Mouse (Mus musculus) monocyte, adult 2 months (primary cell): ENCODE results near the gene Slc17a7.

Source experiments
- DNase-seq, 2 experiments: peaks; one replicate each; pipeline ENCODE4 v3.0.0; 2022; ENCODE audit warnings: low spot score in 2 of 2, low read depth in 1 of 2

Gene Slc17a7

DNA sequence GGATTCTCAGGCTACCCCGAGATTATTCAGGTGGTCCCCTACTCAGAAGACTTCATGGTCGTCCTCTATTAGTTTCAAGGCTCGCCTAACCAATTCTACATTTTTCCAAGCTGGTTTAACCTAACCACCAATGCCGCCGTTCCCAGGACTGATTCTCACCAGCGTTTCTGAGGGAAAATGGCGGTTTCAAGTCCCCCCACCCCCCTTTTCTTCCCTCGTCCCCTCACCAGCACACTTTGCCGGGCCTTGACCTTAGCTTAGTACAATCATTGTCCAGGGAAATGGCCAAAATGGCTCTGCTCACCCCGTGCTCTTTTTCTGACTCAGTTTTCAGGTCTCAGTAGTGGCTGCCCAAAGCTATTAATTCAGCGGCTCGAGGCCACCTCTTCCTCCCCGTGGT lies 11.6 kb downstream of the Slc17a7 start:
- DNase-seq = no peak

GRCm38 (mm10) chr7:45175929-45176328 lies 12.2 kb downstream of the Slc17a7 start:
- no peak for DNase-seq

GRCm38 (mm10) chr7:45176356-45176755 lies 12.6 kb downstream of the Slc17a7 start:
- no peak for DNase-seq

DNA sequence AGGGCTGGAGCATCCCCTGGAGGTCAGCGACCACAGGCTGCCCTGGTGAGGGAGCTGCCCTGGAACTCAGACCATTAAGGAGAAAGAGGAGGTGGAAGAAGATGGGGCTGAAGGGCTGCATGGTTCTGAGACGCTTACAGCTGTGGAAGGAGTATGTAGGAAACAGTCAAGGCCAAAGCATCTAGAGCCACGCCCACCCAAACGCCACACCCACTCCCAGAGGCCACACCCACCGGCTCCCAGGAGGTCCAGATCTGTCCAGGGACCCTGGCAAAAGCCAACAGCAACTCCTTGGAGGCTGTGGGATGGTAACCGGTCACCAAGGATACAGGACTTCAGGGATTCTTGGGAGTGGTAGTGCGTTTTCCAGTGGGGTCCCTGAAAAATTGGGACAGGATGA lies 14.8 kb downstream of the Slc17a7 start:
- DNase-seq = no peak

DNA sequence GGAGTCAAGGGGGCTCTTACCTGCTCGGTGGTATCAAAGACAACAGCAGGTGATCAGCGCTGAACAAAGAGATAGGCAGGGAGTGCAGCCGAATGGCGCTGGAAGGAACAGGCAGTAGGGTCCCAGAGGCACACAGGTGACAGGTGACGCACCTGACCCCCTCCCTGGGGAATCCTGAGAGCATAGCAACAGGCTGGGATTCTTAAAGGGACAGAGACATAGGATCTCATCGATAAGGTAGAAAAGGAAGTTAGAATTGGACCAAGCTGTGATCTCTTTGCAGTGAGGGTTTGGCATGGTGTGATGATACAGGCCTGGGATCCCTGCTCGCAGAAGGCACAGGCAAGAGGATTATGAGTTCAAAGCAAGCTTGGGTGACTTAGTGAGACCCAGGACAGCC lies 15.7 kb downstream of the Slc17a7 start, which contains the start of gene Gfy:
TSS of gene Gfy (minus strand) at position 101 of the 400 bp plus-strand sequence.
- no peak for DNase-seq

GRCm38 (mm10) chr7:45180896-45181477 lies 17.2 kb downstream of the Slc17a7 start, which contains the start of gene Pth2:
TSS of gene Pth2 (plus strand) at chr7:45180995.
- no peak for DNase-seq

- DNase-seq = no peak
Measured at GRCm38 (mm10) chr7:45181540-45181939, 17.8 kb downstream of the Slc17a7 start.

- DNase-seq = peak; percentile 60 to 78
Measured at GRCm38 (mm10) chr7:45182199-45182601, 18.5 kb downstream of the Slc17a7 start.

DNA sequence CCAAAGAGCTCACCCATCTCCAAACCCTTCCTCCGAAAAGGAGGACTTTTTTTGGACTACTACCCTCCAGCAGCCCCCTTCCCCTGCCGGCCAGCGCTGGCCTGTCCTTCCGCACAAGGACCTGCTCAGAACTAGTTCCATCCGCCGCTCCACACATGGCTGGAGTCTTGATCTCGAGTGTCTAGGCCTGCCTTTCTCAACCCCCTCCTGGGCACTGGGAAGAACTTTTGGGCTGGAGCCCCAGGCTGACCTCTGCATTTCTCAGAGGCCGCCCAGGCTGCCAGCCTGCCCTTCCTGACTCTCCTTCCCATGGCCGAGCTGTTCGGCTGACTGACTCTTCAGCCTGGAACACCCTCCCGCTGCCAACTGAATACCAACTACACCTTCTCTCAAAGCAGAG lies 18.9 kb downstream of the Slc17a7 start:
- no peak for DNase-seq

- DNase-seq = no peak
Measured at GRCm38 (mm10) chr7:45183672-45184071, 19.9 kb downstream of the Slc17a7 start.

DNA sequence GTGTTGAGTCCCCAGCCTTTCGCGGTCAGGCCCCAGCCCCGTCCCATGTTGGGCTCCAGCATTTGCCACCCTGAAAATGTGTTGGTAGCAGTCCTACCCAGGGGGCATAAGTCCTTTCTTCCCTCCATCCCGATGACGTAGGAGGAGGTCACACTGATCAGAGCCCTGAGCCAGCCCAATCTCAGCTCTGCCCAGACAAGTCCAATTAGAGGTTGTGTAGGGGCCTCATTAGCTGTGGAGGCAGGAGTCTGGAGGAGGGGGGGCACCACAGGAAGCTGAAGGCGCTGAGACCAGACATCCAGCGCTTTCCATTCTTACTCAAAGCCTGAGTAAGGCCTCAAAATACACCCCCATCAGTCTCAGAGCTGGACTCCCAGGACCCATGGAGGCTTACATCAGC lies 22.2 kb downstream of the Slc17a7 start:
- DNase-seq = no peak

- no peak for DNase-seq
Measured at GRCm38 (mm10) chr7:45189600-45189999, 25.9 kb downstream of the Slc17a7 start.

DNA sequence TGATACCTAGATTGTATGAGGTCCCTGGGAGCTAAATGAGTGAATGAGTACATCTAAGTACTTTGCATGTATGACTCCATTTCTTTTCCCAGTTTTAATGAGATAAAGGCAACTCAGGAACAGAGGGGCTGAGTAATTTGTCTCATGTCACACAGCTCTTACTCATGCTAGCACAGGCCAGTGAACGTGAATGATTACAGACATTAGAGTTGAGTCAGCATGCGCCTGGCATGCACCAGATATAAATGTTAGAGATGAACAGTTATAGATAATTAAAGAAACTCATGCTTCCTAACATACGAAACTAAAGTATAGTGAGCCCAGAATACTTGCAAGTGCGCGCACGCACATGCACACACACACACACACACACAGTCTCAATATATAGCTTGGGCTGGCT lies 26.4 kb downstream of the Slc17a7 start:
- no peak for DNase-seq

DNA sequence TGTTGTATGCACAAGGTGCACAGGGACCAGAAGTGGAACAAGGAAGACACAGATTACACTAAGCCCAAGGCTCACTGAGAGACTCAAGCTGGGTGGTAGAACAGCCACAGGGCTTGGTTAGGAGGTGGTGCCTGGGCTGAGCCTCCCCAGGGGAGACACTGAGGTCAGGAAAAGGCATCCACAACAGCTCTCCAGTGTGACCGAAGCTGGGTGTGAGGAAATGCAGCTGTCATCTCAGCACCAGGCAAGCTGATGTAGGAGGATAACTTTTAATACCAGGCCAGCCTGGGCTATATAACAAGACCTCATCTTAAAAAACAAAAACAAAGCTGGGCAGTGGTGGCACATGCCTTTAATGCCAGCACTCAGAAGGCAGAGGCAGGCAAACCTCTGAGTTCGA lies 27.4 kb downstream of the Slc17a7 start:
- no peak for DNase-seq

- no peak for DNase-seq
Measured at GRCm38 (mm10) chr7:45191803-45192363, 28.1 kb downstream of the Slc17a7 start.

- DNase-seq = no peak
Measured at GRCm38 (mm10) chr7:45192585-45193310, 29.0 kb downstream of the Slc17a7 start.

- no peak for DNase-seq
Measured at GRCm38 (mm10) chr7:45193406-45193805, 29.7 kb downstream of the Slc17a7 start.

- no peak for DNase-seq
Measured at GRCm38 (mm10) chr7:45193871-45194785, 30.4 kb downstream of the Slc17a7 start.

DNA sequence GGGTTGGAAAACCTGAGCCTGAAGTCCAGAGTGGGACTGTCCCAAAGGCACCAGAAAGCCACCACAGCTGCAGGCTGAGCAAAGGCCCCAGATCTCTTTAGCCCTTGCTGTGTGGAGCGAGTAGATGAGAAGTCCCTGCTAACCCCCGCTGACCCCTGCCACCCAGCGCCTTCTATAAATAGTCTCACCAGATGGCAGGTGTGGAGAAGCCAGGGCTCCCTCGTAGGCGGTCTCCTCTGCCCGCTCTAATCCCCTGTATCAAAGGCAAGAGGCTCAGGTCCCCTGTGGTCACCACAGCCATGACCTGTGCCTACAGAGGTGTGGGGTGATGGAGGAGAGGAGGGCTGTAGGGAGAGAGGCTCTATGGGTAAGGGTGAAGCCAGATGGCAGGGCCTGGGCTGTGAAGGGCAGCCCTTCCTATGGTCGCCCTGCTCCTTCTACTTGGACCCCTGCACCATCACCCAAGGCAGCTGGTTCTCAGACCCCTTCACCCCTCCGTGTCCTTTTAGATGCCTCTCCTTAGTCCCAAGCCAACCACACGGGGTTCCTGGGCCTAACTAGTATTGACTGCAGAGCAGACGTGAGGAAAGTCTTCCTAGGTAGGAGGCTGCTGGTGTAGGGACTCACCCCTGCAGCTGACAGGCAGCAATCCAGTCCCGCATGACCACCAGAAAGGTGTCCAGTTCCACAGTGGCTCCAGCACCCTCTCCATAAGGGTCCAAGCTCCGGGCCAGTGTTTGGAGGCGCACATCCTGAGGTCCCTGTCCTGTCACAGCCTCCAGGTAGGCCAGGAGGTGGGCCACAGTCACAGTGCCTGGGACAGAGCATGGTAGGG lies 31.8 kb downstream of the Slc17a7 start:
- DNase-seq = no peak

DNA sequence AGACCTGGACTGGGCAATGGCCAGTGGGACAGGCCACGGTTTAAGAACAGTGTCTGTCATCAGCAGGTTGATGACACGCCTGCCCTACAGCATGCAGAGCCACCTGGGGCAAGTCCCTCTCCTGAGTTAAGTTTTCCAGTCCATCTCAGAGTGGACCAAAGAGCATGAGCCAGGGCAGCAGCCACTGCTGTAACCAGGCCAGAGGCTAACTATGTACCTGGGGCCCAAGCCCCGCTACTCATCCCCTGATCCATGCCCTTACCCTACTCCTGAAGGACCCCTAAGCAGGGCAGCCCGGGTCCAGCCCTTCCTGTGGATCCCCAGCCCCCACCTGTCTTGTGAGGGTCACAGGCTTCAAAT lies 32.4 kb downstream of the Slc17a7 start:
- DNase-seq = no peak

- DNase-seq = no peak
Measured at GRCm38 (mm10) chr7:45196994-45197393, 33.2 kb downstream of the Slc17a7 start.
